Mouse (Mus musculus) forebrain, embryonic 13.5 days (tissue): ENCODE results near the gene Rgl1. TPM values are rescaled to one million over a fixed set of nuclear protein-coding genes. Genes with fewer than 3 reads are reported as not detected.

ENCODE experiments used
- ATAC-seq: fragments of 200-750 bp; cut with Nextera tagmentation; 2 replicates; pipeline ENCODE4 v1.8.0; 2017
- H3K27ac ChIP-seq: fragments of 300-500 bp; sonication (generic); 2 replicates; pipeline ENCODE4 v1.5.1; 2015; ENCODE audit warnings: inconsistent platforms, mild to moderate bottlenecking, moderate library complexity
- H3K27me3 ChIP-seq: fragments of 300-500 bp; sonication (generic); 2 replicates; pipeline ENCODE4 v1.6.1; 2015; ENCODE audit warnings: mild to moderate bottlenecking, inconsistent platforms
- H3K36me3 ChIP-seq: fragments of 300-500 bp; sonication (generic); 2 replicates; pipeline ENCODE4 v1.6.1; 2015; ENCODE audit warnings: mild to moderate bottlenecking, inconsistent platforms; ENCODE audit not compliant: poor library complexity, severe bottlenecking
- H3K4me1 ChIP-seq: fragments of 300-500 bp; sonication (generic); 2 replicates; pipeline ENCODE4 v1.6.1; 2015; ENCODE audit warnings: inconsistent platforms
- H3K4me2 ChIP-seq: fragments of 300-500 bp; sonication (generic); 2 replicates; pipeline ENCODE4 v1.6.1; 2015; ENCODE audit warnings: inconsistent platforms, mild to moderate bottlenecking, moderate library complexity
- H3K4me3 ChIP-seq: fragments of 300-500 bp; sonication (generic); 2 replicates; pipeline ENCODE4 v1.5.1; 2015; ENCODE audit warnings: mild to moderate bottlenecking, inconsistent platforms
- H3K9ac ChIP-seq: fragments of 300-500 bp; sonication (generic); 2 replicates; pipeline ENCODE4 v1.6.1; 2015; ENCODE audit warnings: mild to moderate bottlenecking, inconsistent platforms
- H3K9me3 ChIP-seq: fragments of 300-500 bp; sonication (generic); replicated peaks from 2 replicates; pipeline ENCODE4 v1.6.1; 2016; ENCODE audit warnings: inconsistent platforms
- WGBS: fragments of 180-500 bp; shearing (Covaris S2); methylation state at CpG from one replicate; pipeline ENCODE4 v1.1.7; 2015; 5-methylcytosine and 5-hydroxymethylcytosine counted together
- polyA plus RNA-seq: library from polyadenylated mRNA; unstranded; fragments of >200 nt; fragmentation: Nextera tagmentation; extraction: Ambion mirVana; gene quantifications from 2 replicates; pipeline ENCODE4 v1.2.1, GENCODE M21; 2015

Rgl1 gene
- polyA plus RNA-seq, 1 experiment from 2014 or later, result 18.5 TPM

DNA sequence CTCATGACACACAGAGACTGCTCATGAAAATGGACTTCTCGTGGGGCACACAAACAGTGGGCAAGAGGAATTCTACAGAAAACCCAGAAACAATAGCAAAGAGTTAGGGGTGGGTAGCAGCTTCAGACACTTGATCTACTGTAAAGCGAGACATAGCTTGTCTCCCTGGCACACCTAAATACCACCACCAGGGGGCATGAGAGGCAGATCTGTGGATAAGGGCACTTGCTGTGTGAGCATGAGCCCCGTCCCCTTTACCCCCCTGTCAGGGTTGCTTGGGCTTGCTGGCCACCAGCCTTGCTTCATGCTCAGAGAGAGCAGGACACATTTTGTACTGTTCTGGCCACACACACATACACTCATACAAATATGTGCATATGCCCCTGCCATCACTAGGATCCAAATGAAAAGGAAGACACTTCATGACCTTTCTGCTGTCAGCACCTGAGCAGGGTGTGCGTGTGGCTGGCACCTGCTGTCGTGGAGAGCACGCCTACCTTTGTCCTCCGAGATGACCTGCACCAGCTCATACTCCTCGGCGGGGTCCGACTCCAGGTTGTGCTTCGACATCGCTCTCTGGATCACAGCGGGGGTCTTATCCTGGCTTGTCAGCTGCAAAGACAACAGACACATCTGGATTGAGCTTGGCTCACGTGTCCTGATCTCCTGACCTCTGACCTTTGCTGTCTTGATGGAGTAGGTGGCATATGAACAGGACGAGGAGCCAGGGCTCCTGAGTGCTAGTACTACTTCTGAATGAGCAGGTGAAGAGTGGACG, 245.2 kb downstream of the Rgl1 start:
- no peaks in the 10 kb centered on the region for H3K9me3 ChIP-seq
- H3K4me3 ChIP-seq, result no peak overlapping the region
- 78% methylated on average over 16 of the region's 16 CpGs for WGBS
- no peaks in the 10 kb centered on the region for H3K27me3 ChIP-seq
- H3K4me2 ChIP-seq, result no peak overlapping the region
- peaks cover 6% of the 10 kb centered on the region for H3K4me1 ChIP-seq
- H3K27ac ChIP-seq, result no peak overlapping the region
- H3K36me3 ChIP-seq, result peaks cover 25% of the 10 kb centered on the region
- no peak overlapping the region for H3K9ac ChIP-seq
- ATAC-seq, result peak; percentile 33; the same call in 1 of the 2 replicates

- no peaks in the 10 kb centered on the region for H3K27me3 ChIP-seq
- H3K9ac ChIP-seq, result no peak overlapping the region
- no peak overlapping the region for H3K4me2 ChIP-seq
- H3K9me3 ChIP-seq, result no peaks in the 10 kb centered on the region
- H3K27ac ChIP-seq, result no peak overlapping the region
- no peak overlapping the region for H3K4me3 ChIP-seq
- 94% methylated on average over 8 of the region's 8 CpGs for WGBS
- H3K36me3 ChIP-seq, result peaks cover 25% of the 10 kb centered on the region
- H3K4me1 ChIP-seq, result no peaks in the 10 kb centered on the region
- ATAC-seq, result no peak
Measured at GRCm38 (mm10) chr1:152518971-152519370, 247.2 kb downstream of the Rgl1 start.

DNA sequence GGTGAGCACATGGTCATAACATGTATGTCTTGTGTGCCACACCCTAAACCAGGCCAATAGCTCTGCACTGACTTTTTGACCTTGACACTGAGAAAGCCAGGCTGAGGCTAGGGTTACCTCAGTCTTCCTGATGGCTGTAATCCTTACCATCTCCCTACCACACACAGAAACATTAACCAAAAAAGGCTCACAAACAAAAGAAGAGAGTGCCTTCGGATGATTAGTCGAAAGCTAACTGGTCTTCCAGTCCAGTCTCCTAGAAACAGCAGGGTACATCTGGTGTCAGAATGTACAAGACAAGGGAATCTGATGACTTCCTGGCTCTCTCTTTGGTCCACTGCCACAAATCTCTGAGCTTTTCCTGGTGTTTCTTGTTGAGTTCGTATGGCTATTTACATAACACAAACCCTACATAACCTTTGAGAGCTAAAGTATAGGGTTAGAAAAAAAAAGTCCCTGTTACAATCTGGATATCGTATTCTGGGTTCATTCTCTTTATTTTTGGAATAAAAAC, 249.0 kb downstream of the Rgl1 start:
- H3K27me3 ChIP-seq, result no peaks in the 10 kb centered on the region
- ATAC-seq, result no peak
- no peak overlapping the region for H3K9ac ChIP-seq
- H3K27ac ChIP-seq, result no peak overlapping the region
- H3K4me3 ChIP-seq, result no peak overlapping the region
- 89% methylated on average over 4 of the region's 4 CpGs for WGBS
- H3K4me1 ChIP-seq, result no peaks in the 10 kb centered on the region
- H3K9me3 ChIP-seq, result no peaks in the 10 kb centered on the region
- H3K4me2 ChIP-seq, result no peak overlapping the region
- H3K36me3 ChIP-seq, result peaks cover 15% of the 10 kb centered on the region

GRCm38 (mm10) chr1:152514256-152514655, 251.9 kb downstream of the Rgl1 start:
- Histone ChIP-seq H3K4me3 (no peak overlapping the region), H3K9ac (no peak overlapping the region), H3K27me3 (no peaks in the 10 kb centered on the region), H3K4me2 (no peak overlapping the region), H3K36me3 (peaks cover 6% of the 10 kb centered on the region; the same call in 1 of the 2 replicates), H3K9me3 (no peaks in the 10 kb centered on the region), H3K27ac (no peak overlapping the region), H3K4me1 (no peaks in the 10 kb centered on the region)
- 72% methylated on average over 4 of the region's 4 CpGs for WGBS
- peak; percentile 24; the same call in 1 of the 2 replicates for ATAC-seq

DNA sequence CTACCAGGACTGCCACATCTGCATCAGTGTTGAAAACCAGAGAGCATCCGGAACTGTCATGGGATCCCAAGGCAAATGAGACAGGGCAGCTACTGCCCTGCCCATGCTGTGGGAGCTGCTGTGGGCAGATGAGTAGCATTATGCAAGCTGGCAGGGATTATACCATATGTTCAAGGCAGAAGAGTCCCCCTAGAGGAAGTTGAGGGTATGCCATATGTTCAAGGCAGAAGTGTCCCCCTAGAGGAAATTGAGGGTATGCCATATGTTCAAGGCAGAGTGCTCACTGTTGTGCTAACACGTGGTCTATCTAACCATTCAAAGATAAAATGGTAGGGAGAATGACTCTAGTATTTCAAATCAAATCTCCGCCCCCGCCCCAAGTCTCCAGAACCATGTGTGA, 254.9 kb downstream of the Rgl1 start:
- Histone ChIP-seq H3K4me1 (no peaks in the 10 kb centered on the region), H3K36me3 (no peaks in the 10 kb centered on the region), H3K4me3 (no peak overlapping the region), H3K27ac (no peak overlapping the region), H3K4me2 (no peak overlapping the region), H3K9ac (no peak overlapping the region), H3K27me3 (no peaks in the 10 kb centered on the region), H3K9me3 (no peaks in the 10 kb centered on the region)
- 76% methylated on average over 4 of the region's 4 CpGs for WGBS
- peak; percentile 30; the same call in 1 of the 2 replicates for ATAC-seq

DNA sequence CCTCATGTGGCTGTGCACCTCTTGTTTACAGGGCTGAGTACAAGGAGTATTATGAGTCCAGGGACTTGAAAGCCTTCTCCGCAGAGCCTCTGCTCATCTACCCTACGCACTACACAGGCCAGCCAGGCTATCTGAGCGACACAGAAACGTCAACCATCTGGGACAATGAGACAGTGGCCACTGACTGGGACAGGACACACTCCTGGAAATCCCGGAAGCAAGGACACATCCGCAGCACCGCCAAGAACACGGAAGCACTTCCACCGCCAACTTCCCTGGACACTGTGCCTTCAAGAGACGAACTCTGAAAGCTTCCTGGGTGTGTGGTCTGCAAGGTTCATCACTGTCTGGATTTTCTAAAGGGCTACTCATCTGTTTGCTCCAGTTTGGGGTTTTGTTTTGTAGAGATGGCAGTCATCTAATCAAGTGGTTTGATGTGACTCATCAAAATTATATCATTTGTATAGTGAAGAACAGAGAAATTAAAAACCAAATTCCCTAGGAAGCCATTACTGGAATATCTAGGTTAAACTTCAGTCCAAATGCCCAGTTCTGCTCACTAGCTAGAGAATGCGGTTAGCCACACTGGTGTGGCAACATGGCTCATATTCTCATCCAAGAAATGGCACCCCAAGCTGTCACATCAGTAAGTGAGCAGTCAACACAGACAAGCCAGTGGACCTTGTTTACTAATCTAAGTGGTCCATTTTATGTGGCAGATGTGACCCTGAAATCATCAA, 257.5 kb downstream of the Rgl1 start:
- WGBS, result 93% methylated on average over 11 of the region's 11 CpGs
- H3K27ac ChIP-seq, result no peak overlapping the region
- no peaks in the 10 kb centered on the region for H3K4me1 ChIP-seq
- H3K4me3 ChIP-seq, result no peak overlapping the region
- no peaks in the 10 kb centered on the region for H3K27me3 ChIP-seq
- no peaks in the 10 kb centered on the region for H3K9me3 ChIP-seq
- no peaks in the 10 kb centered on the region for H3K36me3 ChIP-seq
- H3K4me2 ChIP-seq, result no peak overlapping the region
- ATAC-seq, result no peak
- H3K9ac ChIP-seq, result no peak overlapping the region

GRCm38 (mm10) chr1:152506726-152507125, 259.4 kb downstream of the Rgl1 start:
- Histone ChIP-seq H3K4me3 (no peak overlapping the region), H3K36me3 (no peaks in the 10 kb centered on the region), H3K27ac (no peak overlapping the region), H3K4me1 (no peaks in the 10 kb centered on the region), H3K4me2 (no peak overlapping the region), H3K9ac (no peak overlapping the region), H3K27me3 (no peaks in the 10 kb centered on the region), H3K9me3 (no peaks in the 10 kb centered on the region)
- WGBS, result 91% methylated on average over 7 of the region's 7 CpGs
- ATAC-seq, result no peak

DNA sequence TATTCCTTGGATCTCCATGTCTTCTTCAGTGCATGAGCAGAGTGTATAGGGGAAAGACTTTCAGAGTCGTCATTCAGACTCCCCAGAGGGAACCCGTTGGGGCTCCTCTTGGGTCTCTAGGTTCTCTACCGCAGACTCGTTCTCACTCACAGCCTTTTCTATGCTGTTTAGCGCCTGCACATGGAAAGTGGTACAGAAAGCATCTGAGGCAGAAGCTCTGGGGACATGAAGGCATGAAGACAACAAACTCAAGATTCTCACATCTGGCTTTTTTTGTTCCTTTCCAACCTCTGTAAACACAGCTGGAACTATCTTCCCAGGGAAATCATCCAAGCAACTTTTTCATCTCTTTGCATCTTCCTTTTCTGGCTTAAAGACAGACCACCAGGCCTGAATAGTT, 260.0 kb downstream of the Rgl1 start:
- 95% methylated on average over 5 of the region's 5 CpGs for WGBS
- H3K27me3 ChIP-seq, result no peaks in the 10 kb centered on the region
- H3K36me3 ChIP-seq, result no peaks in the 10 kb centered on the region
- no peak overlapping the region for H3K4me3 ChIP-seq
- H3K9me3 ChIP-seq, result no peaks in the 10 kb centered on the region
- no peak overlapping the region for H3K4me2 ChIP-seq
- no peak overlapping the region for H3K9ac ChIP-seq
- no peak for ATAC-seq
- no peak overlapping the region for H3K27ac ChIP-seq
- H3K4me1 ChIP-seq, result no peaks in the 10 kb centered on the region

DNA sequence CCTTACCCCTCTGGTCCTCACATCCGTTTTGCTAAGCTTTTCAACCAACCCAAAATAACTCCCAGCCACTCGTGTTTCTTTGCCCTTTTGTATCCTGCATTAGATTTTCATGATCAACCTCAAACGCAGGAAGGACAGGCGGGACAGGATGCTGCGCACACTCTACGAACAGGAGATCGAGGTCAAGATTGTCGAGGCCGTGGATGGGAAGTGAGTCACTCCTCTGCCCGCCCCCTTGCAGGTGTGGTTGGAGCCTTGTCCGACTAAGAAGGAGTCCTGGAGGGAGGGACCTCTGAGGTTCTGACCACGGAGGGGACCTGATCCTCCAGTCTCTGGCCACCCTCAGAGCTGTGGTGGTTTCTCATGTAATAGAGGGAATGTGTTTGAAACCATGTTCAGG, 266.3 kb downstream of the Rgl1 start:
- Histone ChIP-seq H3K36me3 (no peaks in the 10 kb centered on the region), H3K4me1 (0 out of 2 replicates have a peak, but pooled peaks cover 4% of the 10 kb centered on the region), H3K27me3 (no peaks in the 10 kb centered on the region), H3K4me2 (no peak overlapping the region), H3K9me3 (no peaks in the 10 kb centered on the region), H3K9ac (no peak overlapping the region), H3K27ac (no peak overlapping the region), H3K4me3 (no peak overlapping the region)
- ATAC-seq, result no peak
- WGBS, result 85% methylated on average over 12 of the region's 12 CpGs

DNA sequence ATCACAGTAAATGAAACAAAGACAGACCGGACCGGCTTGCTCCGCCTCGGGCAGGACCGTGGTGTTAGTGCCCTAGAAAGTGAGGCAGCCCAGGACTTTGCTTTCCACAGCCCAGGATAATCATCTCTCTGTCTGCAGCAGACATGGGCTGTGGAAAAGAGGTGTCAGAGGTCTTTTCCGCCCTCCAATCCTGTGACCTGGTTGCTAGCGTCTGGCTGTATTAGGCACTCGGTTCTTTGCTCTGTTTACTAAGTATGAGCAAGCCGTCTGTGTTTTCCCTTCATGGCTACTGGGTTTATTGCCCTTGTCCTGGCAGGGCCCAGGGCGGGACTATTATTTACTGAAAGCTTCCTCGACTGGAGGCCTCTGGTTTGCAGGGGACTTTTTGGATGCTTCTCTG, 268.6 kb downstream of the Rgl1 start:
- Histone ChIP-seq H3K27me3 (no peaks in the 10 kb centered on the region), H3K4me1 (0 out of 2 replicates have a peak, but pooled peaks cover 4% of the 10 kb centered on the region), H3K9ac (no peak overlapping the region), H3K36me3 (no peaks in the 10 kb centered on the region), H3K9me3 (no peaks in the 10 kb centered on the region), H3K4me2 (no peak overlapping the region), H3K4me3 (no peak overlapping the region), H3K27ac (no peak overlapping the region)
- WGBS, result 74% methylated on average over 11 of the region's 11 CpGs
- no peak for ATAC-seq

DNA sequence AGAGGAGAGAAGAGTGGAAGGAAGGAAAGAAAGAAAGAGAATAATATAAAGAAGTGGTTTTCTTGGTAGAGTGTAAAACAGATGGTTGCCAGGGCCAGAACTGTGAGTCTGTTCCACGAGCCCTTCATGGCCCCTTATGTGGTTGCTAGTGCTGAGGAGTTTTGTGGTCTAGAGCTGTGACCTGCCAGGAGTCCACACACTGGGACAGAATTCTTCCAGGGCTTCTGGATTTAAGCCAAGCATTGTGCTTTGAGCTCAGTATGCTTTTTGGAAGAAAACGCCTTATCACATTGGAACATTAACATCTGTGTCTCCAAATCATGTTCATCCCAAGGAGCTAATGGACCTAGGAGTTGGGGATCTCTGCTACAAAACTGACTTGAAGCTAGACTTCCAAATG, 269.3 kb downstream of the Rgl1 start:
- Histone ChIP-seq H3K4me1 (0 out of 2 replicates have a peak, but pooled peaks cover 4% of the 10 kb centered on the region), H3K4me2 (no peak overlapping the region), H3K9ac (no peak overlapping the region), H3K27me3 (no peaks in the 10 kb centered on the region), H3K27ac (no peak overlapping the region), H3K4me3 (no peak overlapping the region), H3K36me3 (no peaks in the 10 kb centered on the region), H3K9me3 (no peaks in the 10 kb centered on the region)
- no peak for ATAC-seq
- WGBS, result 83% methylated on average over 2 of the region's 2 CpGs

- Histone ChIP-seq H3K9me3 (no peaks in the 10 kb centered on the region), H3K9ac (no peak overlapping the region), H3K27me3 (no peaks in the 10 kb centered on the region), H3K4me3 (no peak overlapping the region), H3K4me1 (no peaks in the 10 kb centered on the region), H3K4me2 (no peak overlapping the region), H3K36me3 (no peaks in the 10 kb centered on the region), H3K27ac (no peak overlapping the region)
- 93% methylated on average over 1 of the region's 1 CpGs for WGBS
- no peak for ATAC-seq
Measured at GRCm38 (mm10) chr1:152492258-152492657, 273.9 kb downstream of the Rgl1 start.
